Mouse (Mus musculus): ENCODE data around the gene Ufsp1. TPM values are rescaled to one million over a fixed set of nuclear protein-coding genes. Genes with fewer than 3 reads are reported as not detected.
"Not testable (repeated sequence)": the region's sequence is repeated elsewhere in the genome, so short reads cannot be mapped to it uniquely, and the experiment has no call there.

The Ufsp1 gene
- 5.4 and 5.6 TPM in 2 replicates for polyA plus RNA-seq (2015; fragmentation: Nextera tagmentation; extraction: Ambion mirVana)

GRCm38 (mm10) chr5:137293839-137294743, at the start of gene Ufsp1:
Gene Ufsp1 (plus strand): TSS chr5:137294629.
- peak; percentile 91 for ATAC-seq (ENCODE audit: insufficient number of reproducible peaks, insufficient read depth, low FRiP score, low TSS enrichment, low read depth)
- Histone ChIP-seq H3K4me3 (peak within 1 kb of the TSS; percentile 61), H3K9me3 (no peaks in the 10 kb centered on the region), H3K4me2 (peak within 1 kb of the TSS; percentile 98), H3K27ac (peak within 1 kb of the TSS; percentile 88), H3K9ac (peak within 1 kb of the TSS; percentile 84), H3K36me3 (peaks cover 44% of the 10 kb centered on the region), H3K27me3 (peaks cover 42% of the 10 kb centered on the region), H3K4me1 (peaks cover 32% of the 10 kb centered on the region)
- whole genome bisulfite sequencing = under 1% methylated on average over 52 of the region's 52 CpGs

- H3K4me2 ChIP-seq = no peak overlapping the region
- H3K36me3 ChIP-seq = no peaks in the 10 kb centered on the region
- no peaks in the 10 kb centered on the region; the same call in 1 of the 2 replicates for H3K27me3 ChIP-seq
- H3K4me1 ChIP-seq = peaks cover 4% of the 10 kb centered on the region; the same call in 1 of the 2 replicates
- H3K9ac ChIP-seq = no peak overlapping the region
- H3K27ac ChIP-seq = no peak overlapping the region
- H3K9me3 ChIP-seq = no peaks in the 10 kb centered on the region
- no peak overlapping the region for H3K4me3 ChIP-seq
- 86% methylated on average over 14 of the region's 14 CpGs for WGBS
- ATAC-seq (ENCODE audit: insufficient number of reproducible peaks, insufficient read depth, low FRiP score, low TSS enrichment, low read depth) = no peak
Observed at GRCm38 (mm10) chr5:137263897-137264720, 30.3 kb upstream of the Ufsp1 start.

- no peak overlapping the region for H3K4me2 ChIP-seq
- ATAC-seq (ENCODE audit: insufficient number of reproducible peaks, insufficient read depth, low FRiP score, low TSS enrichment, low read depth) = no peak
- peaks cover 4% of the 10 kb centered on the region; the same call in 1 of the 2 replicates for H3K4me1 ChIP-seq
- H3K36me3 ChIP-seq = no peaks in the 10 kb centered on the region
- H3K9ac ChIP-seq = no peak overlapping the region
- WGBS = 93% methylated on average over 11 of the region's 11 CpGs
- no peak overlapping the region for H3K4me3 ChIP-seq
- H3K27me3 ChIP-seq = no peaks in the 10 kb centered on the region; the same call in 1 of the 2 replicates
- no peaks in the 10 kb centered on the region for H3K9me3 ChIP-seq
- no peak overlapping the region for H3K27ac ChIP-seq
Observed at GRCm38 (mm10) chr5:137264787-137265186, 29.6 kb upstream of the Ufsp1 start.

GRCm38 (mm10) chr5:137268131-137268910, 26.1 kb upstream of the Ufsp1 start:
- H3K4me3 ChIP-seq = no peak overlapping the region
- no peak for ATAC-seq (ENCODE audit: insufficient number of reproducible peaks, insufficient read depth, low FRiP score, low TSS enrichment, low read depth)
- peak overlapping the region; percentile 36; the same call in 1 of the 2 replicates for H3K9ac ChIP-seq
- H3K9me3 ChIP-seq = peaks cover 6% of the 10 kb centered on the region
- peak overlapping the region; percentile 30; the same call in 1 of the 2 replicates for H3K4me2 ChIP-seq
- no peaks in the 10 kb centered on the region for H3K36me3 ChIP-seq
- WGBS = 32% methylated on average over 17 of the region's 18 CpGs
- no peak overlapping the region for H3K27ac ChIP-seq
- no peaks in the 10 kb centered on the region; the same call in 1 of the 2 replicates for H3K27me3 ChIP-seq
- peaks cover 4% of the 10 kb centered on the region; the same call in 1 of the 2 replicates for H3K4me1 ChIP-seq

- no peak overlapping the region for H3K9ac ChIP-seq
- H3K4me3 ChIP-seq = no peak overlapping the region
- ATAC-seq (ENCODE audit: insufficient number of reproducible peaks, insufficient read depth, low FRiP score, low TSS enrichment, low read depth) = no peak
- peaks cover 4% of the 10 kb centered on the region; the same call in 1 of the 2 replicates for H3K27me3 ChIP-seq
- no peaks in the 10 kb centered on the region for H3K36me3 ChIP-seq
- no peaks in the 10 kb centered on the region for H3K4me1 ChIP-seq
- H3K9me3 ChIP-seq = peaks cover 7% of the 10 kb centered on the region
- H3K4me2 ChIP-seq = no peak overlapping the region
- 59% methylated on average over 18 of the region's 18 CpGs for WGBS
- H3K27ac ChIP-seq = no peak overlapping the region
Observed at GRCm38 (mm10) chr5:137277360-137278342, 16.8 kb upstream of the Ufsp1 start.

- WGBS = 85% methylated on average over 6 of the region's 6 CpGs
- not testable (repeated sequence) for ATAC-seq (ENCODE audit: insufficient number of reproducible peaks, insufficient read depth, low FRiP score, low TSS enrichment, low read depth)
Observed at GRCm38 (mm10) chr5:137284411-137284810, 10.0 kb upstream of the Ufsp1 start.

GRCm38 (mm10) chr5:137285045-137285444, 9.4 kb upstream of the Ufsp1 start:
- Histone ChIP-seq H3K4me2 (no peak overlapping the region), H3K27ac (no peak overlapping the region), H3K9me3 (no peaks in the 10 kb centered on the region), H3K27me3 (peaks cover 40% of the 10 kb centered on the region), H3K36me3 (no peaks in the 10 kb centered on the region), H3K4me1 (peaks cover 31% of the 10 kb centered on the region), H3K9ac (no peak overlapping the region), H3K4me3 (no peak overlapping the region)
- WGBS = 64% methylated on average over 5 of the region's 5 CpGs
- ATAC-seq (ENCODE audit: insufficient number of reproducible peaks, insufficient read depth, low FRiP score, low TSS enrichment, low read depth) = no peak

More at GRCm38 (mm10) chr5:137284411-137284810, 10.0 kb upstream of the Ufsp1 start:
- H3K9me3 ChIP-seq, H3K36me3 ChIP-seq, H3K9ac ChIP-seq, H3K27ac ChIP-seq, H3K4me2 ChIP-seq, H3K4me3 ChIP-seq: not testable (repeated sequence)
- Histone ChIP-seq H3K4me1 (peaks cover 26% of the 10 kb centered on the region), H3K27me3 (peaks cover 33% of the 10 kb centered on the region)

- Histone ChIP-seq H3K9ac (no peak overlapping the region), H3K36me3 (no peaks in the 10 kb centered on the region), H3K4me3 (no peak overlapping the region), H3K27me3 (peaks cover 49% of the 10 kb centered on the region), H3K9me3 (no peaks in the 10 kb centered on the region), H3K4me1 (peaks cover 35% of the 10 kb centered on the region), H3K27ac (no peak overlapping the region), H3K4me2 (0 out of 2 replicates have a peak overlapping the region, but pooled peaks have one; percentile 87)
- WGBS = 40% methylated on average over 7 of the region's 7 CpGs
- ATAC-seq (ENCODE audit: insufficient number of reproducible peaks, insufficient read depth, low FRiP score, low TSS enrichment, low read depth) = no peak
Observed at GRCm38 (mm10) chr5:137285986-137286385, 8.4 kb upstream of the Ufsp1 start.

- peak overlapping the region; percentile 46 for H3K4me3 ChIP-seq
- no peaks in the 10 kb centered on the region for H3K36me3 ChIP-seq
- ATAC-seq (ENCODE audit: insufficient number of reproducible peaks, insufficient read depth, low FRiP score, low TSS enrichment, low read depth) = no peak; the same call in 1 of the 2 replicates
- H3K4me2 ChIP-seq = peak overlapping the region; percentile 87
- WGBS = under 1% methylated on average over 16 of the region's 16 CpGs
- H3K27ac ChIP-seq = no peak overlapping the region
- H3K9ac ChIP-seq = peak overlapping the region; percentile 65; the same call in 1 of the 2 replicates
- H3K9me3 ChIP-seq = no peaks in the 10 kb centered on the region
- peaks cover 56% of the 10 kb centered on the region for H3K27me3 ChIP-seq
- H3K4me1 ChIP-seq = peaks cover 35% of the 10 kb centered on the region
Observed at GRCm38 (mm10) chr5:137286655-137287031, 7.8 kb upstream of the Ufsp1 start.

Measured in embryonic facial prominence, embryonic 13.5 days (tissue).